Mouse (Mus musculus): ENCODE measurements around the gene Gpr146.

DNA sequence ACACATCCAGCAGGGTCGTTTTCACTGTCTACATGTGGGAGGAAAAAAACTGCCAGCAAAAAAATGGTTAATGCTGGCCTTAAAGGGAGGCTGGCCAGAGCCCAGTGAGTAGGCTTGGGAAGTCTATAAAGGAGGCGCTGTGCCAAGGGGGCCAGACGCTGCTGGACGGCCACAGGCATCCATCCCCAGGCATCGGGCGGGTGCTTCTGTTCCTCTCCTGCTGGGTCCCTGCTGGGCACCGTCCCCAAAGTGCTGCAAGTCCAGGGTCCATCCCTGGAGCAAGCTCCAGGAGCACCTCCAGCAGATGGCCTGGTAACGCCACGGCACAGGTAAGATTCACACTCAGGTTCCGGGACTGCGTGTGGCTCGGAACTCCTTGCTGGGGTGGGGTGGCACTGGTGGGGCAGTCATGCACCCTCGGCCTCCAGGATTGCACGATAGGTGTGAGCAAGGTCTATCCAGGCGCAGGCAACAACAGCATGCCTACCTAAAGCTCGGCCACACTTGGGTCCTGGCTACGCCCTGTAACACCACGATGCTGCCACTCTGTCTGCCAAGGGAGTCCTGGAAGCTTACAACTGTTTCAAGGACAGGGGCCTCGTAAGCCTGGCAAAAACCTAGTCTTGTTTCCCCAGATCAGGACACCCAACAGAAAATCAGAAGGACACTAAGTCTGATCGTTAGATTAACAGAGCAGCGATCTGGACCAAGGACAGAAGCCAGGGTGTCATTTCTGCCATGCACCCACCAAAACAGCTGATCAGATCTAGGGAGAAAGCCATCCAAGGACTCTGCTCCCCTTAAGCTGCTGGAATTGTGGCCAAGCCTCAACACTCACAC is 45.7 kb downstream of the Gpr146 start, which contains the start of gene Gper1:
- TF ChIP-seq POLR2A (IDR thresholded peaks at IDR 0.05; ENCODE audit: insufficient read length, low read depth) (peak; percentile 70), SRF (IDR thresholded peaks at IDR 0.05; ENCODE audit: control insufficient read depth, insufficient read length, low read depth) (no peak), MAX (IDR thresholded peaks at IDR 0.05; ENCODE audit: low read depth) (no peak), REST (IDR thresholded peaks at IDR 0.05; ENCODE audit: insufficient read depth, insufficient read length) (no peak)
